Mouse (Mus musculus) layer of hippocampus, postnatal 10 days (tissue): ENCODE data around the gene Slc6a19. TPM values are rescaled to one million over a fixed set of nuclear protein-coding genes. Genes with fewer than 3 reads are reported as not detected.

Experiments used
- DNase-seq, 2 experiments: peaks; one replicate each; pipeline ENCODE4 v3.0.0; 2021; ENCODE audit warnings: low spot score in 2 of 2
- total RNA-seq, 2 experiments: library from RNA; stranded (reverse); gene quantifications; 2 replicates each; pipeline ENCODE4 v1.2.3; 2021

Slc6a19 gene
- total RNA-seq, 2 experiments from 2014 or later: 0.14 to 0.16 TPM

- no peak for DNase-seq
Measured at GRCm38 (mm10) chr13:73675161-73675560, 29.5 kb downstream of the Slc6a19 start.

- no peak for DNase-seq
Measured at GRCm38 (mm10) chr13:73660163-73660695, 44.4 kb downstream of the Slc6a19 start.

- DNase-seq: no peak
Measured at GRCm38 (mm10) chr13:73658953-73659352, 45.7 kb downstream of the Slc6a19 start.

GRCm38 (mm10) chr13:73654976-73655375, 49.7 kb downstream of the Slc6a19 start:
- no peak for DNase-seq

- no peak for DNase-seq
Measured at GRCm38 (mm10) chr13:73653266-73653665, 51.4 kb downstream of the Slc6a19 start.

- DNase-seq: peak; percentile 58 to 69
Measured at GRCm38 (mm10) chr13:73646397-73647087, 58.1 kb downstream of the Slc6a19 start.

- no peak for DNase-seq
Measured at GRCm38 (mm10) chr13:73641296-73641695, 63.4 kb downstream of the Slc6a19 start.

- DNase-seq: no peak
Measured at GRCm38 (mm10) chr13:73637826-73638225, 66.8 kb downstream of the Slc6a19 start.

- no peak for DNase-seq
Measured at GRCm38 (mm10) chr13:73631837-73632236, 72.8 kb downstream of the Slc6a19 start.

Other genes with a start within 250 kb of the Slc6a19 start
- gene Lpcat1, start 237.7 kb downstream of the Slc6a19 start, total RNA-seq: 10 to 100 TPM; 75.5 to 77.8 TPM
- gene Slc6a3, start 168.1 kb downstream of the Slc6a19 start, total RNA-seq: under 1 TPM; 0.30 to 0.56 TPM
- 100 to 1,000 TPM; 111 to 127 TPM for gene Clptm1l, start 100.9 kb downstream of the Slc6a19 start, total RNA-seq
- gene Tert, start 78.0 kb downstream of the Slc6a19 start, total RNA-seq: 1 to 10 TPM; 4.8 to 5.6 TPM
- not detected for gene Slc6a18, start 26.8 kb downstream of the Slc6a19 start, total RNA-seq
- gene Slc12a7, start 28.2 kb upstream of the Slc6a19 start, total RNA-seq: 10 to 100 TPM in 1 of 2 experiments, 1 to 10 TPM in 1; 9.0 to 10.4 TPM
- 10 to 100 TPM; 12.9 to 15.3 TPM for gene Nkd2, start 142.8 kb upstream of the Slc6a19 start, total RNA-seq
- gene Trip13, start 232.9 kb upstream of the Slc6a19 start, total RNA-seq: 1 to 10 TPM; 1.7 to 3.5 TPM
- 100 to 1,000 TPM; 113 to 120 TPM for gene Brd9, start 232.9 kb upstream of the Slc6a19 start, total RNA-seq